Mouse (Mus musculus): Measurements from ENCODE around the gene Msrb2. TPM values are rescaled to one million over a fixed set of nuclear protein-coding genes. Genes with fewer than 3 reads are reported as not detected.

The Msrb2 gene
- 10 to 100 TPM; 11.7 to 12.7 TPM for total RNA-seq (2021)

GRCm38 (mm10) chr2:19371390-19372158, at the start of gene Msrb2:
TSS of gene Msrb2 (plus strand) at chr2:19371440.
- intact Hi-C loops (cut with DNase I): no loop called here
- DNase-seq (ENCODE audit: extremely low spot score in 1 of 2, low spot score in 2 of 2): peak; percentile 59 to 81

- no peak for DNase-seq (ENCODE audit: extremely low spot score in 1 of 2, low spot score in 2 of 2)
- intact Hi-C loops (cut with DNase I): no loop called here
These were observed 48.8 kb upstream of the Msrb2 start for GRCm38 (mm10) chr2:19322448-19322847.

GRCm38 (mm10) chr2:19326376-19326775, 44.9 kb upstream of the Msrb2 start:
- intact Hi-C loops (cut with DNase I): no loop called here
- DNase-seq (ENCODE audit: extremely low spot score in 1 of 2, low spot score in 2 of 2): no peak

GRCm38 (mm10) chr2:19327811-19328210, 43.4 kb upstream of the Msrb2 start:
- intact Hi-C loops (cut with DNase I): no loop called here
- DNase-seq (ENCODE audit: extremely low spot score in 1 of 2, low spot score in 2 of 2): no peak

- DNase-seq (ENCODE audit: extremely low spot score in 1 of 2, low spot score in 2 of 2): peak; percentile 55 to 58
- intact Hi-C loops (cut with DNase I): loop anchor here (5.0 to 10.0 kb wide), 4 partner anchors 67 to 989 kb away; partner anchors contain the start of gene Spag6
These were observed 27.2 kb upstream of the Msrb2 start for GRCm38 (mm10) chr2:19343901-19344635.

- intact Hi-C loops (cut with DNase I): loop anchor here (5.0 to 10.0 kb wide), 4 partner anchors 68 to 990 kb away; partner anchors contain the start of gene Spag6
- DNase-seq (ENCODE audit: extremely low spot score in 1 of 2, low spot score in 2 of 2): peak; percentile 87 to 91
These were observed 26.4 kb upstream of the Msrb2 start for GRCm38 (mm10) chr2:19344636-19345413.

GRCm38 (mm10) chr2:19345414-19345964, 25.8 kb upstream of the Msrb2 start:
- intact Hi-C loops (cut with DNase I): loop anchor here (10.0 kb wide), 2 partner anchors 651 to 991 kb away; partner anchors contain the start of gene Spag6
- no peak for DNase-seq (ENCODE audit: extremely low spot score in 1 of 2, low spot score in 2 of 2)

- intact Hi-C loops (cut with DNase I): loop anchor here (10.0 kb wide), 2 partner anchors 654 to 994 kb away; partner anchors contain the start of gene Spag6
- no peak for DNase-seq (ENCODE audit: extremely low spot score in 1 of 2, low spot score in 2 of 2)
These were observed 22.8 kb upstream of the Msrb2 start for GRCm38 (mm10) chr2:19348454-19348853.

- DNase-seq (ENCODE audit: extremely low spot score in 1 of 2, low spot score in 2 of 2): no peak
- intact Hi-C loops (cut with DNase I): no loop called here
These were observed 21.1 kb upstream of the Msrb2 start for GRCm38 (mm10) chr2:19350167-19350566.

- intact Hi-C loops (cut with DNase I): no loop called here
- DNase-seq (ENCODE audit: extremely low spot score in 1 of 2, low spot score in 2 of 2): no peak
These were observed 19.5 kb upstream of the Msrb2 start for GRCm38 (mm10) chr2:19351615-19352253.

- intact Hi-C loops (cut with DNase I): no loop called here
These were observed 18.1 kb upstream of the Msrb2 start for GRCm38 (mm10) chr2:19353158-19353557.

GRCm38 (mm10) chr2:19362880-19363279, 8.4 kb upstream of the Msrb2 start:
- intact Hi-C loops (cut with DNase I): no loop called here

More at GRCm38 (mm10) chr2:19353158-19353557, 18.1 kb upstream of the Msrb2 start:
- no peak for DNase-seq (ENCODE audit: extremely low spot score in 1 of 2, low spot score in 2 of 2)

GRCm38 (mm10) chr2:19366426-19366825, 4.8 kb upstream of the Msrb2 start:
- DNase-seq (ENCODE audit: extremely low spot score in 1 of 2, low spot score in 2 of 2): no peak
- intact Hi-C loops (cut with DNase I): no loop called here

More at GRCm38 (mm10) chr2:19362880-19363279, 8.4 kb upstream of the Msrb2 start:
- no peak for DNase-seq (ENCODE audit: extremely low spot score in 1 of 2, low spot score in 2 of 2)

- DNase-seq (ENCODE audit: extremely low spot score in 1 of 2, low spot score in 2 of 2): no peak
- intact Hi-C loops (cut with DNase I): no loop called here
These were observed 4.1 kb upstream of the Msrb2 start for GRCm38 (mm10) chr2:19367114-19367513.

GRCm38 (mm10) chr2:19373695-19374094, 2.5 kb downstream of the Msrb2 start:
- intact Hi-C loops (cut with DNase I): no loop called here
- no peak for DNase-seq (ENCODE audit: extremely low spot score in 1 of 2, low spot score in 2 of 2)

- intact Hi-C loops (cut with DNase I): no loop called here
- no peak for DNase-seq (ENCODE audit: extremely low spot score in 1 of 2, low spot score in 2 of 2)
These were observed 9.3 kb downstream of the Msrb2 start for GRCm38 (mm10) chr2:19380446-19380950.

- DNase-seq (ENCODE audit: extremely low spot score in 1 of 2, low spot score in 2 of 2): no peak
- intact Hi-C loops (cut with DNase I): no loop called here
These were observed 9.7 kb downstream of the Msrb2 start for GRCm38 (mm10) chr2:19380986-19381385.

- DNase-seq (ENCODE audit: extremely low spot score in 1 of 2, low spot score in 2 of 2): no peak
- intact Hi-C loops (cut with DNase I): no loop called here
These were observed 11.0 kb downstream of the Msrb2 start for GRCm38 (mm10) chr2:19382206-19382605.
